In genomic region chr11:70017199-70017767, GRCm38 (mm10) we compare ENCODE assay signal across 9 mouse cellular contexts. TPM values are rescaled to one million over a fixed set of nuclear protein-coding genes. Genes with fewer than 3 reads are reported as not detected.
DNase-seq lines count a peak whose midpoint lies in the region; ATAC-seq lines count a peak whose summit lies in the region.
"Had no signal": no experiment of that assay in that cellular context is flagged by ENCODE, and none has a peak within 500 bp of the region (broad histone marks: within the 10 kb centered on the region; RNA-seq: fewer than 3 reads in every experiment).

No protein-coding gene starts in this region.

- H3K4me2 ChIP-seq in kidney, embryonic 15.5 days = peak overlapping the region; percentile 91
- H3K4me2 ChIP-seq in embryonic facial prominence, embryonic 15.5 days (replicated peaks) = peak overlapping the region; percentile 91
- peak overlapping the region; percentile 90 for H3K4me2 ChIP-seq in hindbrain, embryonic 13.5 days
- H3K4me2 ChIP-seq in midbrain, embryonic 15.5 days = peak overlapping the region; percentile 73

- no peak for ATAC-seq in kidney, embryonic 15.5 days (replicated peaks; ENCODE audit: low FRiP score)
- ATAC-seq in embryonic facial prominence, embryonic 15.5 days (ENCODE audit: insufficient number of reproducible peaks, low FRiP score, low TSS enrichment, low read depth) = no peak
- no peak for ATAC-seq in hindbrain, embryonic 13.5 days (ENCODE audit: low FRiP score)
- no peak for ATAC-seq in midbrain, embryonic 15.5 days (replicated peaks)

- peak overlapping the region; percentile 92 for H3K27ac ChIP-seq in kidney, embryonic 15.5 days
- H3K27ac ChIP-seq in embryonic facial prominence, embryonic 15.5 days (replicated peaks) = peak overlapping the region; percentile 92; the same call in 1 of the 2 replicates
- H3K27ac ChIP-seq in hindbrain, embryonic 13.5 days = peak overlapping the region; percentile 96
- peak overlapping the region; percentile 97 for H3K27ac ChIP-seq in midbrain, embryonic 15.5 days

- H3K9ac ChIP-seq in kidney, embryonic 15.5 days = peak overlapping the region; percentile 24; the same call in 1 of the 2 replicates
- no peak overlapping the region for H3K9ac ChIP-seq in embryonic facial prominence, embryonic 15.5 days
- H3K9ac ChIP-seq in hindbrain, embryonic 13.5 days = peak overlapping the region; percentile 97
- peak overlapping the region; percentile 81 for H3K9ac ChIP-seq in midbrain, embryonic 15.5 days

- no peaks in the 10 kb centered on the region for H3K27me3 ChIP-seq in kidney, embryonic 15.5 days
- H3K27me3 ChIP-seq in embryonic facial prominence, embryonic 15.5 days = no peaks in the 10 kb centered on the region
- H3K27me3 ChIP-seq in hindbrain, embryonic 13.5 days = no peaks in the 10 kb centered on the region
- H3K27me3 ChIP-seq in midbrain, embryonic 15.5 days (replicated peaks) = no peaks in the 10 kb centered on the region

- no peaks in the 10 kb centered on the region for H3K9me3 ChIP-seq in kidney, embryonic 15.5 days (replicated peaks)
- no peaks in the 10 kb centered on the region for H3K9me3 ChIP-seq in embryonic facial prominence, embryonic 15.5 days (replicated peaks)
- H3K9me3 ChIP-seq in hindbrain, embryonic 13.5 days = no peaks in the 10 kb centered on the region
- H3K9me3 ChIP-seq in midbrain, embryonic 15.5 days = no peaks in the 10 kb centered on the region
- H3K9me3 ChIP-seq: G1E had no signal

- peak overlapping the region; percentile 69 for H3K4me3 ChIP-seq in kidney, embryonic 15.5 days (replicated peaks)
- H3K4me3 ChIP-seq in embryonic facial prominence, embryonic 15.5 days (replicated peaks) = peak overlapping the region; percentile 54; the same call in 1 of the 2 replicates
- peak overlapping the region; percentile 77 for H3K4me3 ChIP-seq in hindbrain, embryonic 13.5 days
- peak overlapping the region; percentile 74 for H3K4me3 ChIP-seq in midbrain, embryonic 15.5 days

- peaks cover 18% of the 10 kb centered on the region for H3K36me3 ChIP-seq in kidney, embryonic 15.5 days
- peaks cover 18% of the 10 kb centered on the region for H3K36me3 ChIP-seq in embryonic facial prominence, embryonic 15.5 days
- peaks cover 16% of the 10 kb centered on the region for H3K36me3 ChIP-seq in hindbrain, embryonic 13.5 days
- H3K36me3 ChIP-seq in midbrain, embryonic 15.5 days (replicated peaks) = peaks cover 9% of the 10 kb centered on the region; the same call in 1 of the 2 replicates

- WGBS in kidney, embryonic 15.5 days = 45% methylated on average over 7 of the region's 7 CpGs
- WGBS in embryonic facial prominence, embryonic 15.5 days = 29% methylated on average over 7 of the region's 7 CpGs
- WGBS in hindbrain, embryonic 13.5 days = 55% methylated on average over 7 of the region's 7 CpGs
- WGBS in midbrain, embryonic 15.5 days = 23% methylated on average over 7 of the region's 7 CpGs

- H3K4me1 ChIP-seq in kidney, embryonic 15.5 days = peaks cover 75% of the 10 kb centered on the region
- H3K4me1 ChIP-seq in embryonic facial prominence, embryonic 15.5 days = peaks cover 68% of the 10 kb centered on the region
- peaks cover 65% of the 10 kb centered on the region for H3K4me1 ChIP-seq in hindbrain, embryonic 13.5 days (replicated peaks)
- H3K4me1 ChIP-seq in midbrain, embryonic 15.5 days = peaks cover 56% of the 10 kb centered on the region

- DNase-seq in kidney, postnatal 25 days = no peak
- DNase-seq in layer of hippocampus, postnatal 14 days (ENCODE audit: low spot score in 2 of 2) = no peak
- no peak for DNase-seq in spleen, postnatal 36 days (ENCODE audit: low spot score in 2 of 2)
- DNase-seq in cerebellum, adult 11 months = no peak

RNA-seq across cellular contexts. Expression of gene Dlg4, which starts 0.5 kb away (rescaled TPM):
- 12.9 and 15.2 TPM in 2 replicates for polyA plus RNA-seq in kidney, embryonic 15.5 days (2015; fragmentation: Nextera tagmentation; extraction: Ambion mirVana)
- polyA plus RNA-seq in embryonic facial prominence, embryonic 15.5 days (2015; fragmentation: Nextera tagmentation; extraction: Ambion mirVana) = 11.4 and 14.4 TPM in 2 replicates
- polyA plus RNA-seq in hindbrain, embryonic 13.5 days (2015; fragmentation: Nextera tagmentation; extraction: Ambion mirVana) = 28.1 TPM in 2 replicates
- polyA plus RNA-seq in midbrain, embryonic 15.5 days (2015; fragmentation: Nextera tagmentation; extraction: Ambion mirVana) = 27.8 and 30.4 TPM in 2 replicates
- 100 to 1,000 TPM; 845 to 900 TPM for total RNA-seq in layer of hippocampus, postnatal 14 days (2021)

RNA-seq across cellular contexts. Expression of gene Acadvl, which starts 2.1 kb away (rescaled TPM):
- polyA plus RNA-seq in kidney, embryonic 15.5 days (2015; fragmentation: Nextera tagmentation; extraction: Ambion mirVana) = 78.1 and 83.0 TPM in 2 replicates
- polyA plus RNA-seq in embryonic facial prominence, embryonic 15.5 days (2015; fragmentation: Nextera tagmentation; extraction: Ambion mirVana) = 95.6 and 97.7 TPM in 2 replicates
- polyA plus RNA-seq in hindbrain, embryonic 13.5 days (2015; fragmentation: Nextera tagmentation; extraction: Ambion mirVana) = 56.9 and 59.4 TPM in 2 replicates
- 57.2 and 57.6 TPM in 2 replicates for polyA plus RNA-seq in midbrain, embryonic 15.5 days (2015; fragmentation: Nextera tagmentation; extraction: Ambion mirVana)
- 10 to 100 TPM; 62.3 to 69.2 TPM for total RNA-seq in layer of hippocampus, postnatal 14 days (2021)

RNA-seq across cellular contexts. Expression of gene Dvl2, which starts 16.9 kb away (rescaled TPM):
- 38.2 and 43.2 TPM in 2 replicates for polyA plus RNA-seq in kidney, embryonic 15.5 days (2015; fragmentation: Nextera tagmentation; extraction: Ambion mirVana)
- 47.3 and 52.3 TPM in 2 replicates for polyA plus RNA-seq in embryonic facial prominence, embryonic 15.5 days (2015; fragmentation: Nextera tagmentation; extraction: Ambion mirVana)
- 26.8 and 28.6 TPM in 2 replicates for polyA plus RNA-seq in hindbrain, embryonic 13.5 days (2015; fragmentation: Nextera tagmentation; extraction: Ambion mirVana)
- polyA plus RNA-seq in midbrain, embryonic 15.5 days (2015; fragmentation: Nextera tagmentation; extraction: Ambion mirVana) = 30.4 and 31.0 TPM in 2 replicates
- 10 to 100 TPM; 29.3 to 29.7 TPM for total RNA-seq in layer of hippocampus, postnatal 14 days (2021)

RNA-seq across cellular contexts. Expression of gene Phf23, which starts 21.7 kb away (rescaled TPM):
- polyA plus RNA-seq in kidney, embryonic 15.5 days (2015; fragmentation: Nextera tagmentation; extraction: Ambion mirVana) = 75.8 and 78.8 TPM in 2 replicates
- 77.8 and 83.0 TPM in 2 replicates for polyA plus RNA-seq in embryonic facial prominence, embryonic 15.5 days (2015; fragmentation: Nextera tagmentation; extraction: Ambion mirVana)
- 72.9 and 74.8 TPM in 2 replicates for polyA plus RNA-seq in hindbrain, embryonic 13.5 days (2015; fragmentation: Nextera tagmentation; extraction: Ambion mirVana)
- polyA plus RNA-seq in midbrain, embryonic 15.5 days (2015; fragmentation: Nextera tagmentation; extraction: Ambion mirVana) = 57.1 and 58.8 TPM in 2 replicates
- 10 to 100 TPM; 38.0 to 40.0 TPM for total RNA-seq in layer of hippocampus, postnatal 14 days (2021)

RNA-seq across cellular contexts. Expression of gene Gabarap, which starts 26.3 kb away (rescaled TPM):
- 447 and 450 TPM in 2 replicates for polyA plus RNA-seq in kidney, embryonic 15.5 days (2015; fragmentation: Nextera tagmentation; extraction: Ambion mirVana)
- 543 and 559 TPM in 2 replicates for polyA plus RNA-seq in embryonic facial prominence, embryonic 15.5 days (2015; fragmentation: Nextera tagmentation; extraction: Ambion mirVana)
- 670 and 709 TPM in 2 replicates for polyA plus RNA-seq in hindbrain, embryonic 13.5 days (2015; fragmentation: Nextera tagmentation; extraction: Ambion mirVana)
- 495 and 507 TPM in 2 replicates for polyA plus RNA-seq in midbrain, embryonic 15.5 days (2015; fragmentation: Nextera tagmentation; extraction: Ambion mirVana)
- 100 to 1,000 TPM; 221 to 251 TPM for total RNA-seq in layer of hippocampus, postnatal 14 days (2021)
